In the genomic region with DNA sequence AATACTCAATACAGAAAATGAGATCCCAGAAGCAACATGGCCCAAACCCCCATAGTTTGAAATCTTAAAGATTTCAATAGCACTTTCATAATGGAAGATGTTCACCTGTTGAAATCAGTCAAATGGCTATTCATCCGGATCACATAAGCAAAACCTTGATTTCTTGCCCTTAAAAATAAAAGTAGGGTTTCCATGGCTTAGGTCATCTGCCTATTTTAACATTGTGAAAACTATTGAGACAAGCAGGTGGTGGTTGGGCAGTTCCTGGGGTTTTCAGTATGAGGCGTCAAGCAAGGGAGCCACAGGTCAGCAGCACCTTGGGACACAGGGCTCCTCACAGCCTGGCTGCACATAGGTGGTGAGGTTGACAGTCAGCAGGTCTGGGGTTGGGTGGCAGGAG, we compare ENCODE assay signal across 24 mouse cellular contexts. TPM values are rescaled to one million over a fixed set of nuclear protein-coding genes. Genes with fewer than 3 reads are reported as not detected.
DNase-seq lines count a peak whose midpoint lies in the region; ATAC-seq and TF ChIP-seq lines count a peak whose summit lies in the region.
"Had no signal": no experiment of that assay in that cellular context is flagged by ENCODE, and none has a peak within 500 bp of the region (broad histone marks: within the 10 kb centered on the region; RNA-seq: fewer than 3 reads in every experiment).

No protein-coding gene starts in this region.

- H3K9ac ChIP-seq in CH12.LX (ENCODE audit: insufficient read depth, low read depth) = no peak overlapping the region
- H3K9ac ChIP-seq in forebrain, embryonic 11.5 days (ENCODE audit: low read length) = no peak overlapping the region

- peaks cover 55% of the 10 kb centered on the region for H3K27me3 ChIP-seq in CH12.LX (replicated peaks)
- no peaks in the 10 kb centered on the region for H3K27me3 ChIP-seq in forebrain, embryonic 11.5 days (ENCODE audit: control insufficient read depth, insufficient read depth, low read length)
- H3K27me3 ChIP-seq: Patski had no signal

- no peaks in the 10 kb centered on the region for H3K9me3 ChIP-seq in CH12.LX (replicated peaks; ENCODE audit: low read length)
- no peaks in the 10 kb centered on the region for H3K9me3 ChIP-seq in forebrain, embryonic 11.5 days (ENCODE audit: control insufficient read depth, low read length)

- dilution Hi-C loops in CH12.LX (cut with MboI; ENCODE audit: extremely low pct_ligation_motif_present, extremely low pct_unique_long_range_greater_than_20kb, low sequenced_read_pairs) = no loop called here

- no peaks in the 10 kb centered on the region for H3K36me3 ChIP-seq in CH12.LX (replicated peaks in 1 of 2; ENCODE audit: control insufficient read depth in 1 of 2, insufficient read depth in 1 of 2, low read length in 1 of 2)
- no peaks in the 10 kb centered on the region for H3K36me3 ChIP-seq in forebrain, embryonic 11.5 days (ENCODE audit: control insufficient read depth, insufficient read depth, low read length)
- H3K36me3 ChIP-seq: G1E had no signal

- H3K79me2 ChIP-seq in CH12.LX (replicated peaks; ENCODE audit: control insufficient read depth, extremely low read depth, insufficient read depth, poor library complexity, severe bottlenecking) = no peaks in the 10 kb centered on the region

- H3K4me2 ChIP-seq in CH12.LX (ENCODE audit: insufficient read depth, low read depth, poor library complexity, severe bottlenecking) = no peak overlapping the region
- H3K4me2 ChIP-seq in forebrain, embryonic 11.5 days (ENCODE audit: low read depth, low read length, severe bottlenecking) = no peak overlapping the region

- ATAC-seq in forebrain, embryonic 11.5 days (replicated peaks; ENCODE audit: low FRiP score) = no peak
- ATAC-seq: activated CD4-positive, CD25-positive, alpha-beta regulatory T cell, adult 4 months; CD4-positive, CD25-positive, alpha-beta regulatory T cell, adult 4 months; Patski had no signal

- TF ChIP-seq POLR2A in CH12.LX (IDR thresholded peaks at IDR 0.05; ENCODE audit: low read depth, low read length) = no peak

- no peak for TF ChIP-seq RAD21 in CH12.LX (IDR thresholded peaks at IDR 0.05; ENCODE audit: low read depth, low read length)

- in situ Hi-C loops in CH12.LX (cut with MboI; ENCODE audit: low pct_ligation_motif_present, low pct_unique_long_range_greater_than_20kb, low sequenced_read_pairs) = no loop called here

- 0 out of 2 replicates have a peak, but pooled peaks have one; percentile 13 for TF ChIP-seq EP300 in CH12.LX (IDR thresholded peaks at IDR 0.05; ENCODE audit: low read length)

- no peak for DNase-seq in CH12.LX (ENCODE audit: extremely low read depth)
- no peak for DNase-seq in forebrain, embryonic 11.5 days (ENCODE audit: low spot score)
- DNase-seq: adrenal gland, adult 2 months; adrenal gland, adult 8-10 months; adrenal gland, postnatal 10 days; adrenal gland, postnatal 14 days; adrenal gland, postnatal 25 days; adrenal gland, postnatal 36 days; B cell, adult 2 months; cerebellum, adult 11 months; cerebellum, adult 11-12 months; cerebellum, adult 18-20 months; cerebellum, adult 2 months; cerebellum, adult 8-10 months had no signal

- 90% methylated on average over 2 of the region's 2 CpGs for WGBS in forebrain, embryonic 11.5 days

- peaks cover 0 to 6% of the 10 kb centered on the region in 2 experiments; a peak in 2 of 4 replicates for H3K4me1 ChIP-seq in CH12.LX (ENCODE audit: control insufficient read depth in 1 of 2, insufficient read depth in 2 of 2)
- no peaks in the 10 kb centered on the region for H3K4me1 ChIP-seq in forebrain, embryonic 11.5 days (replicated peaks; ENCODE audit: control insufficient read depth, insufficient read depth, low read length)

- H3K4me3 ChIP-seq in CH12.LX (replicated peaks in 1 of 3; ENCODE audit: low read depth in 2 of 3, low read length in 2 of 3, poor library complexity in 1 of 3) = no peak overlapping the region
- no peak overlapping the region for H3K4me3 ChIP-seq in forebrain, embryonic 11.5 days (ENCODE audit: low read depth, low read length)

- no peak overlapping the region for H3K27ac ChIP-seq in CH12.LX (ENCODE audit: insufficient read depth, low read depth)
- H3K27ac ChIP-seq in forebrain, embryonic 11.5 days (ENCODE audit: low read depth, low read length) = no peak overlapping the region

- no peak for TF ChIP-seq CTCF in CH12.LX (conservative IDR thresholded peaks at IDR 0.05 in 1 of 2, IDR thresholded peaks at IDR 0.05 in 1 of 2; ENCODE audit: low read depth in 2 of 2, low read length in 2 of 2)

TF ChIP-seq in CH12.LX, 34 proteins besides CTCF, POLR2A, EP300 and RAD21:
- no peak for TF ChIP-seq MAZ (IDR thresholded peaks at IDR 0.05; ENCODE audit: low read depth, low read length)
- no peak for TF ChIP-seq CHD2 (IDR thresholded peaks at IDR 0.05; ENCODE audit: low read length)
- 0 out of 2 replicates have a peak, but pooled peaks have one; percentile 26 for TF ChIP-seq JUND (conservative IDR thresholded peaks at IDR 0.05; ENCODE audit: low read depth, low read length)
- no peak for TF ChIP-seq CHD1 (IDR thresholded peaks at IDR 0.05; ENCODE audit: low read depth, low read length)
- TF ChIP-seq SIN3A (IDR thresholded peaks at IDR 0.05; ENCODE audit: low read length) = no peak
- peak; percentile 70 for TF ChIP-seq JUN (IDR thresholded peaks at IDR 0.05; ENCODE audit: insufficient read depth, low read depth, low read length)
- TF ChIP-seq TCF12 (IDR thresholded peaks at IDR 0.05; ENCODE audit: low read depth, low read length) = peak; percentile 45; the same call in 1 of the 2 replicates
- no peak for TF ChIP-seq NRF1 (IDR thresholded peaks at IDR 0.05; ENCODE audit: low read depth, low read length)
- peak; percentile 7; the same call in 1 of the 2 replicates for TF ChIP-seq IRF4 (IDR thresholded peaks at IDR 0.05; ENCODE audit: low read depth, low read length)
- TF ChIP-seq MEF2A (IDR thresholded peaks at IDR 0.05; ENCODE audit: borderline replicate concordance, low read depth, low read length) = peak; percentile 92

RNA-seq across cellular contexts. Expression of gene Krtap3-2, which starts 0.5 kb away (rescaled TPM):
- not detected in 2 replicates for total RNA-seq in CH12.LX (2012; rRNA removed)
- not detected in 2 replicates for total RNA-seq in CH12.LX (2014; rRNA removed)
- polyA plus RNA-seq in CH12.LX (2012; ENCODE audit: insufficient read length, low read depth) = not detected in 2 replicates
- polyA plus RNA-seq in forebrain, embryonic 11.5 days (2014; fragmentation: Nextera tagmentation; extraction: Ambion mirVana) = not detected in 2 replicates
- total RNA-seq: adrenal gland, adult 18-20 months; adrenal gland, adult 2 months; adrenal gland, adult 8-10 months; adrenal gland, postnatal 10 days; adrenal gland, postnatal 14 days; adrenal gland, postnatal 25 days; adrenal gland, postnatal 36 days; adrenal gland, postnatal 4 days; ES-E14; MEL had no signal
- polyA plus RNA-seq: activated CD4-positive, CD25-positive, alpha-beta regulatory T cell, adult 4 months; adrenal gland, adult 2 months; brain, embryonic 14.5 days; C2C12; CD4-positive, CD25-positive, alpha-beta regulatory T cell, adult 4 months; cerebellum, adult 2 months; G1E; Patski had no signal

RNA-seq across cellular contexts. Expression of gene Gm11939, which starts 3.1 kb away (rescaled TPM):
- total RNA-seq in CH12.LX (2012; rRNA removed) (not detected in 2 replicates), CH12.LX (2014; rRNA removed) (not detected in 2 replicates)
- not detected in 2 replicates for polyA plus RNA-seq in CH12.LX (2012; ENCODE audit: insufficient read length, low read depth)
- polyA plus RNA-seq in forebrain, embryonic 11.5 days (2014; fragmentation: Nextera tagmentation; extraction: Ambion mirVana) = not detected in 2 replicates
- total RNA-seq: adrenal gland, adult 18-20 months; adrenal gland, adult 2 months; adrenal gland, adult 8-10 months; adrenal gland, postnatal 10 days; adrenal gland, postnatal 14 days; adrenal gland, postnatal 25 days; adrenal gland, postnatal 36 days; adrenal gland, postnatal 4 days; ES-E14; G1E; MEL had no signal
- polyA plus RNA-seq: activated CD4-positive, CD25-positive, alpha-beta regulatory T cell, adult 4 months; adrenal gland, adult 2 months; brain, embryonic 14.5 days; C2C12; CD4-positive, CD25-positive, alpha-beta regulatory T cell, adult 4 months; cerebellum, adult 2 months; G1E; Patski had no signal

RNA-seq across cellular contexts. Expression of gene Krtap3-3, which starts 5.5 kb away (rescaled TPM):
- not detected in 2 replicates for total RNA-seq in CH12.LX (2012; rRNA removed)
- total RNA-seq in CH12.LX (2014; rRNA removed) = not detected in 2 replicates
- polyA plus RNA-seq in CH12.LX (2012; ENCODE audit: insufficient read length, low read depth) = not detected in 2 replicates
- polyA plus RNA-seq in forebrain, embryonic 11.5 days (2014; fragmentation: Nextera tagmentation; extraction: Ambion mirVana) = not detected in 2 replicates
- total RNA-seq: adrenal gland, adult 18-20 months; adrenal gland, adult 2 months; adrenal gland, adult 8-10 months; adrenal gland, postnatal 10 days; adrenal gland, postnatal 14 days; adrenal gland, postnatal 25 days; adrenal gland, postnatal 36 days; adrenal gland, postnatal 4 days; ES-E14; G1E; MEL had no signal
- polyA plus RNA-seq: activated CD4-positive, CD25-positive, alpha-beta regulatory T cell, adult 4 months; adrenal gland, adult 2 months; brain, embryonic 14.5 days; C2C12; CD4-positive, CD25-positive, alpha-beta regulatory T cell, adult 4 months; cerebellum, adult 2 months; G1E; Patski had no signal

RNA-seq across cellular contexts. Expression of gene Krtap3-1, which starts 10.2 kb away (rescaled TPM):
- total RNA-seq in CH12.LX (2012; rRNA removed) (not detected in 2 replicates), CH12.LX (2014; rRNA removed) (not detected in 2 replicates)
- not detected in 2 replicates for polyA plus RNA-seq in CH12.LX (2012; ENCODE audit: insufficient read length, low read depth)
- not detected in 2 replicates for polyA plus RNA-seq in forebrain, embryonic 11.5 days (2014; fragmentation: Nextera tagmentation; extraction: Ambion mirVana)
- total RNA-seq: adrenal gland, adult 18-20 months; adrenal gland, adult 2 months; adrenal gland, adult 8-10 months; adrenal gland, postnatal 10 days; adrenal gland, postnatal 14 days; adrenal gland, postnatal 25 days; adrenal gland, postnatal 36 days; adrenal gland, postnatal 4 days; ES-E14; G1E; MEL had no signal
- polyA plus RNA-seq: activated CD4-positive, CD25-positive, alpha-beta regulatory T cell, adult 4 months; adrenal gland, adult 2 months; brain, embryonic 14.5 days; C2C12; CD4-positive, CD25-positive, alpha-beta regulatory T cell, adult 4 months; cerebellum, adult 2 months; G1E; Patski had no signal

RNA-seq across cellular contexts. Expression of gene Krt40, which starts 13.2 kb away (rescaled TPM):
- total RNA-seq in CH12.LX (2012; rRNA removed) (not detected in 2 replicates), CH12.LX (2014; rRNA removed) (not detected in 2 replicates)
- not detected in 2 replicates for polyA plus RNA-seq in CH12.LX (2012; ENCODE audit: insufficient read length, low read depth)
- not detected in 2 replicates for polyA plus RNA-seq in forebrain, embryonic 11.5 days (2014; fragmentation: Nextera tagmentation; extraction: Ambion mirVana)
- total RNA-seq: adrenal gland, adult 18-20 months; adrenal gland, adult 2 months; adrenal gland, adult 8-10 months; adrenal gland, postnatal 10 days; adrenal gland, postnatal 14 days; adrenal gland, postnatal 25 days; adrenal gland, postnatal 36 days; adrenal gland, postnatal 4 days; ES-E14; MEL had no signal
- polyA plus RNA-seq: activated CD4-positive, CD25-positive, alpha-beta regulatory T cell, adult 4 months; adrenal gland, adult 2 months; brain, embryonic 14.5 days; C2C12; CD4-positive, CD25-positive, alpha-beta regulatory T cell, adult 4 months; cerebellum, adult 2 months; G1E; Patski had no signal
